Mouse (Mus musculus) CD4-positive, CD25-positive, alpha-beta regulatory T cell, adult 2 months (primary cell): ENCODE data around the gene Golga1.
"Not testable (repeated sequence)": the region's sequence is repeated elsewhere in the genome, so short reads cannot be mapped to it uniquely, and the experiment has no call there.

Experiments
- DNase-seq: peaks from one replicate; pipeline ENCODE4 v3.0.0-alpha.2; 2012; ENCODE audit warnings: low read depth, low spot score

Gene Golga1

GRCm38 (mm10) chr2:39065400-39065987 lies at the start of gene Golga1:
Golga1 (minus strand) TSS chr2:39065541.
- peak; percentile 96 for DNase-seq

GRCm38 (mm10) chr2:39114093-39114492 lies 48.8 kb upstream of the Golga1 start:
- no peak for DNase-seq

GRCm38 (mm10) chr2:39110514-39110913 lies 45.2 kb upstream of the Golga1 start:
- DNase-seq: no peak

- not testable (repeated sequence) for DNase-seq
Observed at GRCm38 (mm10) chr2:39109712-39110111, 44.4 kb upstream of the Golga1 start.

GRCm38 (mm10) chr2:39099951-39100350 lies 34.6 kb upstream of the Golga1 start:
- not testable (repeated sequence) for DNase-seq

- peak; percentile 50 for DNase-seq
Observed at GRCm38 (mm10) chr2:39097993-39098392, 32.7 kb upstream of the Golga1 start.

GRCm38 (mm10) chr2:39091966-39092365 lies 26.6 kb upstream of the Golga1 start:
- DNase-seq: no peak

- DNase-seq: no peak
Observed at GRCm38 (mm10) chr2:39082706-39083105, 17.4 kb upstream of the Golga1 start.

- no peak for DNase-seq
Observed at GRCm38 (mm10) chr2:39070666-39071065, 5.3 kb upstream of the Golga1 start.

GRCm38 (mm10) chr2:39069096-39069495 lies 3.8 kb upstream of the Golga1 start:
- no peak for DNase-seq

- DNase-seq: no peak
Observed at GRCm38 (mm10) chr2:39064687-39065399, 498 bp downstream of the Golga1 start.

GRCm38 (mm10) chr2:39048515-39048914 lies 16.8 kb downstream of the Golga1 start:
- no peak for DNase-seq

GRCm38 (mm10) chr2:39040215-39040614 lies 25.1 kb downstream of the Golga1 start:
- no peak for DNase-seq

- no peak for DNase-seq
Observed at GRCm38 (mm10) chr2:39031611-39032010, 33.7 kb downstream of the Golga1 start.

- DNase-seq: no peak
Observed at GRCm38 (mm10) chr2:39020004-39020403, 45.3 kb downstream of the Golga1 start.

GRCm38 (mm10) chr2:39016581-39016980 lies 48.8 kb downstream of the Golga1 start:
- DNase-seq: no peak

- no peak for DNase-seq
Observed at GRCm38 (mm10) chr2:39012768-39013279, 52.5 kb downstream of the Golga1 start.

GRCm38 (mm10) chr2:39011971-39012370 lies 53.4 kb downstream of the Golga1 start:
- no peak for DNase-seq

- no peak for DNase-seq
Observed at GRCm38 (mm10) chr2:39011264-39011663, 54.1 kb downstream of the Golga1 start.

- not testable (repeated sequence) for DNase-seq
Observed at GRCm38 (mm10) chr2:39010144-39010543, 55.2 kb downstream of the Golga1 start.

GRCm38 (mm10) chr2:39008954-39009365 lies 56.4 kb downstream of the Golga1 start:
- peak; percentile 88 for DNase-seq

- no peak for DNase-seq
Observed at GRCm38 (mm10) chr2:39008350-39008851, 56.9 kb downstream of the Golga1 start.

GRCm38 (mm10) chr2:39007865-39008264 lies 57.5 kb downstream of the Golga1 start:
- peak; percentile 96 for DNase-seq
